Mouse (Mus musculus) myocyte (in vitro differentiated cells): ENCODE data around the gene 2810459M11Rik.

ENCODE experiments used
- CEBPB ChIP-seq: IDR thresholded peaks from 2 replicates; pipeline ENCODE4 v1.6.1; 2011; ENCODE audit warnings: mild to moderate bottlenecking, moderate library complexity; ENCODE audit not compliant: poor library complexity, insufficient read depth, severe bottlenecking
- E2F4 ChIP-seq: IDR thresholded peaks from one replicate; pipeline ENCODE4 v1.6.1; 2011; ENCODE audit warnings: mild to moderate bottlenecking, control low read depth, moderate library complexity; ENCODE audit not compliant: insufficient read depth
- MAX ChIP-seq: IDR thresholded peaks from one replicate; pipeline ENCODE4 v1.6.1; 2011; ENCODE audit warnings: low read depth, mild to moderate bottlenecking, control low read depth
- MYOD1 ChIP-seq, 3 experiments: IDR thresholded peaks; one replicate each; pipeline ENCODE4 v1.6.1; 2011; ENCODE audit warnings: control low read depth in 2 of 3, low read depth in 2 of 3, mild to moderate bottlenecking in 2 of 3, moderate library complexity in 1 of 3; ENCODE audit not compliant: insufficient read length in 2 of 3, control insufficient read depth in 1 of 3
- MYOG ChIP-seq, 3 experiments: IDR thresholded peaks; one replicate each; pipeline ENCODE4 v1.6.1; 2011; ENCODE audit warnings: control low read depth in 2 of 3, low read depth in 2 of 3, mild to moderate bottlenecking in 2 of 3; ENCODE audit not compliant: insufficient read length in 2 of 3, control insufficient read depth in 1 of 3, insufficient read depth in 1 of 3
- POLR2A ChIP-seq: IDR thresholded peaks from one replicate; pipeline ENCODE4 v1.6.1; 2011; ENCODE audit warnings: low read depth, mild to moderate bottlenecking, control low read depth, moderate library complexity; ENCODE audit not compliant: insufficient read length
- POLR2AphosphoS2 ChIP-seq: IDR thresholded peaks from one replicate; pipeline ENCODE4 v1.6.1; 2011; ENCODE audit warnings: low read depth, control low read depth; ENCODE audit not compliant: insufficient read length
- TCF12 ChIP-seq: IDR thresholded peaks from one replicate; pipeline ENCODE4 v1.6.1; 2011; ENCODE audit warnings: mild to moderate bottlenecking, control low read depth; ENCODE audit not compliant: poor library complexity, insufficient read depth, severe bottlenecking

DNA sequence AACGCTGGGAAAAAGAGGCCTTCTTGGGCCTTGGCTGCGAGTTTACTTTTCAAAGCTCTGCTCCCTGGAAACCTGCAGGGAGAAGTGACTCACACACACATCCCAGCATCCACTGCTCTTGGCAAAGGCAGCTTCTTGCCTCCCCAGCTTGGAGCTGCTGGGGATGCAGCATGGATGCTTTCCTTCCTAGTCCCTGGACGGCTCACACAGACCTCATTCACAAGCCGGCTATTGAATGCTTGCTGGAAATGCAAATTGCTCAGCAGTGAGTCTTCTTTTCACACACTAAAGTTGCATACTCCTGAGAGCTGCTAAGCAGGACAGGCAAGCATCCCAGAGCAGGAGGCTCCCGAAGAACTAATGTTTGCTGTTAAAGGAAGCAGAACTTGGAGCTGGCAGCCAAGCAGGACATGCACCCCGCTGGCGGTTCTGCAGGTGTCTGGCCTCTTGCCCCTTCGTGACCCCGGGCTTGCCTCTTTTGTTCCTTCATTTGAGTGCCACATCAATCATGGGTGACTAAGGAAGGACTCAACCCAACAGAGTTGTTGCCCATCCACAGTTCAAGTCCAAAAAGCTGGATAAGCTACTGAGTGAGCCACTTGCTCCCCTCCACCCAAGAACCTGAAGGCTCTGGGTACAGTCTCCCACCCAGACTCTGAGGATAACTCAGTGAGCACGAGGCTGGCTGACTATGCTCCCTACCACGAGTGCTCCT, 13.2 kb upstream of the 2810459M11Rik start:
- TF ChIP-seq E2F4 = no peak
- no peak for TF ChIP-seq MYOD1 (IDR thresholded peaks at IDR 0.05; ENCODE audit: control insufficient read depth in 1 of 3, insufficient read length in 2 of 3, low read depth in 2 of 3)
- TF ChIP-seq MAX = no peak
- TF ChIP-seq POLR2AphosphoS2 = no peak
- TF ChIP-seq CEBPB = no peak
- no peak for TF ChIP-seq POLR2A
- TF ChIP-seq MYOG (IDR thresholded peaks at IDR 0.05; ENCODE audit: control insufficient read depth in 1 of 3, insufficient read depth in 1 of 3, insufficient read length in 2 of 3, low read depth in 2 of 3) = no peak
- TF ChIP-seq TCF12 = no peak
